Mouse (Mus musculus): ENCODE measurements around the gene Fxyd7.

- TF ChIP-seq TAL1 (IDR thresholded peaks at IDR 0.05; ENCODE audit: low read length) (no peak), GATA1 (IDR thresholded peaks at IDR 0.05; ENCODE audit: low read length) (no peak)
These were observed 8.8 kb downstream of the Fxyd7 start, which contains the start of gene Fxyd5 for GRCm38 (mm10) chr7:31042431-31042910.
